Mouse (Mus musculus): ENCODE results near the gene Adrm1. TPM values are rescaled to one million over a fixed set of nuclear protein-coding genes. Genes with fewer than 3 reads are reported as not detected.

Gene Adrm1
- polyA plus RNA-seq (2014; fragmentation: Nextera tagmentation; extraction: Ambion mirVana) = 102 and 109 TPM in 2 replicates

DNA sequence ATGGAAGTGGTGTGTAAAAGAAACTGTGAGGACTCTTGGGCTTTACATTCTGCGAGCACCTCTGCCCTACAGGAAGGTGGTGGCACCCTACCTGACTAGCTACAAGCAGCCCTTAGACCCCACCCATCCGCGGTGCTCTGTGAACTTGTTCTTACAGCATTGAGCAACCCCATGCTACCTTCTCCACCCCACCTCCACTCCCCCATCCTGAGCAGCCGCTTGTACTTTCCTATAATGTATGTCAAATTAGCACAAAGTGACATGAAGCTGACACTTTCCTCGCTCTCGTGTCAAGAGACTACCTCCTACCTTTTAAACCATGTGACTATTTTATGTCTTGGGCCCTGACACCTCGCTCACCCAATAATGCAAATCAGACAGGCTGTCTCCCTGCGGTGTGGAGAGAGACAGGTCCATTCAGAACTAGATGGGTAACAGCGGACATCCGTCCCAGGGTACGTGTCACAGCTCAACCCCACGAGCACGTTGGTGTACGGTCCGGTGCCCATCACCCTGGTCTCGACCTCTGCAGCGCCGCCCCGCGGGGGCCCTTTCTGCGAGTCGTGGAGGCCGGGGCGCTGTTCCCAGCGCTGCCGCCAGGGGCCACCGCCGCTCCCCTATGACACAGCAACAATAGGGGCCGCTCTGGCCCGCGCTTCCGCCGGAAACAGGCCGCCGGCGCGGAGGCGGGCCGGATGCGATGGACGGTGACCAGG lies at the start of gene Adrm1:
Gene Adrm1 (plus strand): TSS at position 680 of the 716 bp plus-strand sequence.
- WGBS = 5% methylated on average over 41 of the region's 41 CpGs
- ATAC-seq (ENCODE audit: insufficient number of reproducible peaks, insufficient read depth, low FRiP score, low read depth) = peak; percentile 95

GRCm38 (mm10) chr2:180124192-180124591 lies 47.1 kb upstream of the Adrm1 start:
- ATAC-seq (ENCODE audit: insufficient number of reproducible peaks, insufficient read depth, low FRiP score, low read depth) = no peak
- WGBS = 76% methylated on average over 2 of the region's 2 CpGs
- H3K4me1 ChIP-seq (ENCODE audit: control insufficient read depth in 2 of 2, insufficient read depth in 2 of 2, low read length in 2 of 2) = peaks cover 13 to 27% of the 10 kb centered on the region in 2 experiments

More for the DNA sequence above, at the start of gene Adrm1:
- Histone ChIP-seq H3K4me2 (ENCODE audit: low read length) (peak within 1 kb of the TSS; percentile 99), H3K27me3 (ENCODE audit: control insufficient read depth, insufficient read depth, low read length) (no peaks in the 10 kb centered on the region), H3K4me1 (ENCODE audit: control insufficient read depth in 2 of 2, insufficient read depth in 2 of 2, low read length in 2 of 2) (peaks cover 8 to 16% of the 10 kb centered on the region in 2 experiments), H3K36me3 (ENCODE audit: control insufficient read depth, insufficient read depth, low read length) (peaks cover 31% of the 10 kb centered on the region), H3K27ac (replicated peaks in 1 of 2; ENCODE audit: control insufficient read depth in 1 of 2, insufficient read depth in 1 of 2, low read depth in 2 of 2, low read length in 2 of 2) (peak within 1 kb of the TSS; percentile 89 to 93), H3K9ac (ENCODE audit: low read length) (peak within 1 kb of the TSS; percentile 94), H3K4me3 (ENCODE audit: control insufficient read depth in 1 of 2, insufficient read depth in 1 of 2, low read depth in 1 of 2, low read length in 2 of 2) (peak within 1 kb of the TSS; percentile 93 to 99), H3K9me3 (ENCODE audit: control insufficient read depth, low read length) (no peaks in the 10 kb centered on the region)

GRCm38 (mm10) chr2:180126195-180126594 lies 45.1 kb upstream of the Adrm1 start:
- peaks cover 10 to 17% of the 10 kb centered on the region in 2 experiments; a peak in 3 of 4 replicates for H3K4me1 ChIP-seq (ENCODE audit: control insufficient read depth in 2 of 2, insufficient read depth in 2 of 2, low read length in 2 of 2)
- no peaks in the 10 kb centered on the region for H3K36me3 ChIP-seq (ENCODE audit: control insufficient read depth, insufficient read depth, low read length)
- H3K27me3 ChIP-seq (ENCODE audit: control insufficient read depth, insufficient read depth, low read length) = no peaks in the 10 kb centered on the region
- H3K9me3 ChIP-seq (ENCODE audit: control insufficient read depth, low read length) = no peaks in the 10 kb centered on the region
- H3K4me3 ChIP-seq (ENCODE audit: control insufficient read depth in 1 of 2, insufficient read depth in 1 of 2, low read depth in 1 of 2, low read length in 2 of 2) = no peak overlapping the region
- WGBS = 26% methylated on average over 4 of the region's 4 CpGs
- H3K27ac ChIP-seq (replicated peaks in 1 of 2; ENCODE audit: control insufficient read depth in 1 of 2, insufficient read depth in 1 of 2, low read depth in 2 of 2, low read length in 2 of 2) = peak overlapping the region in 1 of 2 experiments; percentile 21; a peak in 1 of 4 replicates
- no peak overlapping the region for H3K9ac ChIP-seq (ENCODE audit: low read length)
- H3K4me2 ChIP-seq (ENCODE audit: low read length) = no peak overlapping the region
- ATAC-seq (ENCODE audit: insufficient number of reproducible peaks, insufficient read depth, low FRiP score, low read depth) = no peak

More at GRCm38 (mm10) chr2:180124192-180124591, 47.1 kb upstream of the Adrm1 start:
- no peak overlapping the region for H3K4me2 ChIP-seq (ENCODE audit: low read length)
- H3K27me3 ChIP-seq (ENCODE audit: control insufficient read depth, insufficient read depth, low read length) = no peaks in the 10 kb centered on the region
- H3K4me3 ChIP-seq (ENCODE audit: control insufficient read depth in 1 of 2, insufficient read depth in 1 of 2, low read depth in 1 of 2, low read length in 2 of 2) = no peak overlapping the region
- no peaks in the 10 kb centered on the region for H3K9me3 ChIP-seq (ENCODE audit: control insufficient read depth, low read length)
- no peak overlapping the region for H3K27ac ChIP-seq (replicated peaks in 1 of 2; ENCODE audit: control insufficient read depth in 1 of 2, insufficient read depth in 1 of 2, low read depth in 2 of 2, low read length in 2 of 2)
- no peak overlapping the region for H3K9ac ChIP-seq (ENCODE audit: low read length)
- H3K36me3 ChIP-seq (ENCODE audit: control insufficient read depth, insufficient read depth, low read length) = no peaks in the 10 kb centered on the region

GRCm38 (mm10) chr2:180127675-180128074 lies 43.6 kb upstream of the Adrm1 start:
- H3K27me3 ChIP-seq (ENCODE audit: control insufficient read depth, insufficient read depth, low read length) = no peaks in the 10 kb centered on the region
- no peak overlapping the region for H3K4me2 ChIP-seq (ENCODE audit: low read length)
- H3K4me3 ChIP-seq (ENCODE audit: control insufficient read depth in 1 of 2, insufficient read depth in 1 of 2, low read depth in 1 of 2, low read length in 2 of 2) = no peak overlapping the region
- no peak overlapping the region for H3K27ac ChIP-seq (replicated peaks in 1 of 2; ENCODE audit: control insufficient read depth in 1 of 2, insufficient read depth in 1 of 2, low read depth in 2 of 2, low read length in 2 of 2)
- WGBS = 39% methylated on average over 1 of the region's 1 CpGs
- peaks cover 10 to 17% of the 10 kb centered on the region in 2 experiments; a peak in 3 of 4 replicates for H3K4me1 ChIP-seq (ENCODE audit: control insufficient read depth in 2 of 2, insufficient read depth in 2 of 2, low read length in 2 of 2)
- no peaks in the 10 kb centered on the region for H3K9me3 ChIP-seq (ENCODE audit: control insufficient read depth, low read length)
- H3K9ac ChIP-seq (ENCODE audit: low read length) = no peak overlapping the region
- H3K36me3 ChIP-seq (ENCODE audit: control insufficient read depth, insufficient read depth, low read length) = no peaks in the 10 kb centered on the region
- ATAC-seq (ENCODE audit: insufficient number of reproducible peaks, insufficient read depth, low FRiP score, low read depth) = no peak

- 72% methylated on average over 4 of the region's 4 CpGs for WGBS
- 0 out of 4 replicates have a peak, but pooled peaks cover 0 to 7% of the 10 kb centered on the region in 2 experiments for H3K4me1 ChIP-seq (ENCODE audit: control insufficient read depth in 2 of 2, insufficient read depth in 2 of 2, low read length in 2 of 2)
- no peak for ATAC-seq (ENCODE audit: insufficient number of reproducible peaks, insufficient read depth, low FRiP score, low read depth)
- H3K9me3 ChIP-seq (ENCODE audit: control insufficient read depth, low read length) = no peaks in the 10 kb centered on the region
- no peak overlapping the region for H3K9ac ChIP-seq (ENCODE audit: low read length)
- no peak overlapping the region for H3K4me2 ChIP-seq (ENCODE audit: low read length)
- H3K36me3 ChIP-seq (ENCODE audit: control insufficient read depth, insufficient read depth, low read length) = peaks cover 7% of the 10 kb centered on the region; the same call in 1 of the 2 replicates
- no peak overlapping the region for H3K4me3 ChIP-seq (ENCODE audit: control insufficient read depth in 1 of 2, insufficient read depth in 1 of 2, low read depth in 1 of 2, low read length in 2 of 2)
- 0 out of 4 replicates have a peak overlapping the region, but pooled peaks of 1 of the 2 experiments have one; percentile 45 for H3K27ac ChIP-seq (replicated peaks in 1 of 2; ENCODE audit: control insufficient read depth in 1 of 2, insufficient read depth in 1 of 2, low read depth in 2 of 2, low read length in 2 of 2)
- H3K27me3 ChIP-seq (ENCODE audit: control insufficient read depth, insufficient read depth, low read length) = no peaks in the 10 kb centered on the region
These were observed 38.1 kb upstream of the Adrm1 start for GRCm38 (mm10) chr2:180133231-180133630.

DNA sequence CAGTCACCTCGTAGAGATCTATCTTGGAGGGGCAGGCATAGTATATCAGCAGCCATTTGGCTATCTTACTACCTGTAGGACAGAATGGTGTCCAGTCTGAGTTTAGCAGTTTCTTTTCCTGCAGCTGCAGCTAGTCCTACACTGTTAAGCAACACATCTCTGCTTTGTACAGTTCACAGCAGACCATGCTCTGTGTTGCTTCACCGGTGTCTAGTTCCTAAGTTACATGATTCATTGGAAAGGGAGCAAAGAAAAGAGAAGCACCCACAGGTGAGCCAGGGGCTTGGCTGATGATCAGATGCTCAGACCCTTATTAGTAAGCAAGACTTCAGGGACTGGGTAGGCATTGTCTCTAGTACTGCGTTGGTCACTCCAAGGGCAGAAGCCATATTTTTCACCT lies 37.4 kb upstream of the Adrm1 start:
- H3K27ac ChIP-seq (replicated peaks in 1 of 2; ENCODE audit: control insufficient read depth in 1 of 2, insufficient read depth in 1 of 2, low read depth in 2 of 2, low read length in 2 of 2) = peak overlapping the region; percentile 45 to 51; a peak in 2 of 4 replicates
- 74% methylated on average over 3 of the region's 3 CpGs for WGBS
- H3K4me3 ChIP-seq (ENCODE audit: control insufficient read depth in 1 of 2, insufficient read depth in 1 of 2, low read depth in 1 of 2, low read length in 2 of 2) = no peak overlapping the region
- no peak for ATAC-seq (ENCODE audit: insufficient number of reproducible peaks, insufficient read depth, low FRiP score, low read depth)
- no peak overlapping the region for H3K9ac ChIP-seq (ENCODE audit: low read length)
- no peaks in the 10 kb centered on the region for H3K27me3 ChIP-seq (ENCODE audit: control insufficient read depth, insufficient read depth, low read length)
- peaks cover 14% of the 10 kb centered on the region; the same call in 1 of the 2 replicates for H3K36me3 ChIP-seq (ENCODE audit: control insufficient read depth, insufficient read depth, low read length)
- no peaks in the 10 kb centered on the region for H3K9me3 ChIP-seq (ENCODE audit: control insufficient read depth, low read length)
- H3K4me1 ChIP-seq (ENCODE audit: control insufficient read depth in 2 of 2, insufficient read depth in 2 of 2, low read length in 2 of 2) = 0 out of 4 replicates have a peak, but pooled peaks cover 0 to 7% of the 10 kb centered on the region in 2 experiments
- H3K4me2 ChIP-seq (ENCODE audit: low read length) = no peak overlapping the region

- Histone ChIP-seq H3K4me2 (ENCODE audit: low read length) (no peak overlapping the region), H3K4me1 (ENCODE audit: control insufficient read depth in 2 of 2, insufficient read depth in 2 of 2, low read length in 2 of 2) (0 out of 4 replicates have a peak, but pooled peaks cover 0 to 7% of the 10 kb centered on the region in 2 experiments), H3K9ac (ENCODE audit: low read length) (no peak overlapping the region), H3K27me3 (ENCODE audit: control insufficient read depth, insufficient read depth, low read length) (no peaks in the 10 kb centered on the region), H3K4me3 (ENCODE audit: control insufficient read depth in 1 of 2, insufficient read depth in 1 of 2, low read depth in 1 of 2, low read length in 2 of 2) (no peak overlapping the region), H3K27ac (replicated peaks in 1 of 2; ENCODE audit: control insufficient read depth in 1 of 2, insufficient read depth in 1 of 2, low read depth in 2 of 2, low read length in 2 of 2) (peak overlapping the region in 1 of 2 experiments; percentile 19; a peak in 1 of 4 replicates), H3K9me3 (ENCODE audit: control insufficient read depth, low read length) (no peaks in the 10 kb centered on the region), H3K36me3 (ENCODE audit: control insufficient read depth, insufficient read depth, low read length) (peaks cover 28% of the 10 kb centered on the region)
- no peak for ATAC-seq (ENCODE audit: insufficient number of reproducible peaks, insufficient read depth, low FRiP score, low read depth)
- WGBS = 54% methylated on average over 5 of the region's 5 CpGs
These were observed 35.9 kb upstream of the Adrm1 start for GRCm38 (mm10) chr2:180135414-180135813.

Data from heart, embryonic 14.5 days (tissue).